Mouse (Mus musculus) forebrain, embryonic 16.5 days (tissue): ENCODE results near the gene Ttc16. TPM values are rescaled to one million over a fixed set of nuclear protein-coding genes. Genes with fewer than 3 reads are reported as not detected.
A peak's percentile ranks its signal among the peaks of the same experiment; 100 is the strongest.

Experiments
- ATAC-seq: fragments of 200-750 bp; cut with Nextera tagmentation; 2 replicates; pipeline ENCODE4 v1.8.0; 2017; ENCODE audit warnings: mild to moderate bottlenecking, moderate library complexity
- H3K27ac ChIP-seq: fragments of 300-500 bp; sonication (generic); 2 replicates; pipeline ENCODE4 v1.5.1; 2014; ENCODE audit warnings: low read length, control low read depth
- H3K27me3 ChIP-seq: fragments of 300-500 bp; sonication (generic); replicated peaks from 2 replicates; pipeline ENCODE4 v1.6.1; 2014; ENCODE audit warnings: low read length; ENCODE audit not compliant: control insufficient read depth, insufficient read depth
- H3K36me3 ChIP-seq: fragments of 300-500 bp; sonication (generic); 2 replicates; pipeline ENCODE4 v1.6.1; 2014; ENCODE audit not compliant: control insufficient read depth, insufficient read depth
- H3K4me1 ChIP-seq: fragments of 300-500 bp; sonication (generic); replicated peaks from 2 replicates; pipeline ENCODE4 v1.6.1; 2014; ENCODE audit warnings: low read length; ENCODE audit not compliant: control insufficient read depth, insufficient read depth
- H3K4me2 ChIP-seq: fragments of 300-500 bp; sonication (generic); 2 replicates; pipeline ENCODE4 v1.6.1; 2014; ENCODE audit warnings: mild to moderate bottlenecking, low read length, control low read depth
- H3K4me3 ChIP-seq: fragments of 300-500 bp; sonication (generic); replicated peaks from 2 replicates; pipeline ENCODE4 v1.5.1; 2014; ENCODE audit warnings: mild to moderate bottlenecking, low read length, control low read depth
- H3K9ac ChIP-seq: fragments of 300-500 bp; sonication (generic); replicated peaks from 2 replicates; pipeline ENCODE4 v1.6.1; 2014; ENCODE audit warnings: low read depth, low read length, control low read depth
- H3K9me3 ChIP-seq: fragments of 300-500 bp; sonication (generic); 2 replicates; pipeline ENCODE4 v1.6.1; 2016; ENCODE audit warnings: low read length; ENCODE audit not compliant: control insufficient read depth
- WGBS: fragments of 180-500 bp; shearing (Covaris S2); extraction: QIAGEN DNeasy Blood & Tissue Kit; methylation state at CpG from one replicate; pipeline ENCODE4 v1.1.7; 2014; 5-methylcytosine and 5-hydroxymethylcytosine counted together
- polyA plus RNA-seq: library from polyadenylated mRNA; unstranded; fragments of >200 nt; fragmentation: Nextera tagmentation; extraction: Ambion mirVana; gene quantifications from 2 replicates; pipeline ENCODE4 v1.2.1, GENCODE M21; 2015

Ttc16 gene
- polyA plus RNA-seq, 1 experiment from 2014 or later, result 0.62 TPM

DNA sequence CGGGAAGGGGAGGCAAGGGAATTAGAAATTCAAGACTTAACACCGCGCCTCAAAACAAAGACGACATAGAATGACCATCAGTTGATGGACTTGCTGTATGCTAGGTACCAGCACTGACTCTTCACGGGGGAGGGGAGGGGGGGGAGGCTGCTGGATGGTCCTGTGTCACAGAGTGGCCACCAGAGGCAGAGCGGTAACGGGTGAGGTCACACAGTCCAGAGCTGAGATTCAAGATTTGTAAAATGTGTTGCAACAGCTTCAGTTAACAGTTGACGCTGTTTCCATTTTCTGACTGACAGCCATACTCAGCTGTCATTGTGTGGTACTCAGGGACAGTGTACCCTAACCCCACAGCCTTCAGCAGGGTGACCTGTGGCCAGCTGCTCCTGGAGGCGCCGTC, 23.3 kb downstream of the Ttc16 start:
- peaks cover 8% of the 10 kb centered on the region for H3K4me1 ChIP-seq
- H3K4me2 ChIP-seq, result no peak overlapping the region
- H3K27me3 ChIP-seq, result no peaks in the 10 kb centered on the region
- no peak for ATAC-seq
- no peaks in the 10 kb centered on the region for H3K9me3 ChIP-seq
- H3K9ac ChIP-seq, result no peak overlapping the region
- WGBS, result 67% methylated on average over 10 of the region's 10 CpGs
- H3K27ac ChIP-seq, result no peak overlapping the region
- peaks cover 15% of the 10 kb centered on the region; the same call in 1 of the 2 replicates for H3K36me3 ChIP-seq
- no peak overlapping the region for H3K4me3 ChIP-seq

DNA sequence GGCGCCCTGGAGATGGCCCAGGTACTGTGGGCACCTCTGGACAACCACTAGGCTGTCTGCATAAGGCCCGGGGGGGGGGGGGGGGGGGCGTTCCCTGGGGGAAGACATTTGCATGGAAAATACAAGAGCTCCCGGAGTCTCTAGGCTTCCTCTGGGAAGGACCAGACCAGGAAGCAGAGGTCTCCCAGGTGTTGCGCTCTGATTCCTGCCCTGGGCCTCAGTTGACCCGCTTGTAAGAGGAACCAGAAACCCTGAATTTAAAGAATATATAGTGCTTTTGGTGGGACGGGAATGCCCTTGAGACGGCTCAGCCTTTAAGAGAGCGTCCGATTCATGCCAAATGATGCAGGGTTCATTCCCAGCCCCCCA, 23.8 kb downstream of the Ttc16 start:
- H3K4me1 ChIP-seq, result peaks cover 8% of the 10 kb centered on the region
- 0 out of 2 replicates have a peak overlapping the region, but pooled peaks have one; percentile 19 for H3K9ac ChIP-seq
- H3K9me3 ChIP-seq, result no peaks in the 10 kb centered on the region
- peak overlapping the region; percentile 48 for H3K4me2 ChIP-seq
- H3K4me3 ChIP-seq, result peak overlapping the region; percentile 18
- H3K27ac ChIP-seq, result no peak overlapping the region
- WGBS, result 24% methylated on average over 8 of the region's 10 CpGs
- H3K36me3 ChIP-seq, result peaks cover 18% of the 10 kb centered on the region; the same call in 1 of the 2 replicates
- no peaks in the 10 kb centered on the region for H3K27me3 ChIP-seq
- ATAC-seq, result no peak

DNA sequence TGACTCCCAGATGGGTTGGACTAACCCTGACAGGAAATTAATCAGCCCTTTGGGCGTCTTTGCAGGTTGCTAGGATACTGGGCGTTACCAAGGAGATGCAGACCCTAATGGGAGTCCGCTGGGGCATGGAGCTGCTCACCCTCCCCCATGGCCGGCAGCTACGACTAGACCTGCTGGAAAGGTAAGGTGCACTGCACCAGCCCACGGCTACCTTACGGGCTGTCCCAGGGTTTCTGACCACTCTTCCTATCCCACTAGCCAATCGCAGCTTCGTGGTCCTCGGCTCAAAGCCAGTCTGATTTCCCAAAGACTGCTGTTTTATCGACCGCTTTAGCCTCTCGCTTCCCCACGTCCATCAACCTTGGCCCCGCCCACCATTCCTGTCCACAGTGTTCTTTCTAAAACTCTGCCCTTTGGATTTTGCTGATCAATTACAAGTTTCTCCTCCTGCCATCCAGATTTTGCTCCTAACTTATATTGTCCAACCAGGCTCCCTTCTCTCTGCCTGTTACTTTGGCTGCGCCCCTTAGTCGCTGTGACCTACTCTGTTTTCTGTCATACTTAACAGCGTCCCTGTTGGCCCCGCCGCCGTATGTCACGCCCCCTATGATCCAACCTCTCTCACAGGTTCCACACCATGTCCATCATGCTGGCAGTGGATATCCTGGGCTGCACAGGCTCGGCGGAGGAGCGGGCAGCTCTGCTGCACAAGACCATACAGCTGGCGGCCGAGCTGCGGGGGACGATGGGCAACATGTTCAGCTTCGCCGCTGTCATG, 24.4 kb downstream of the Ttc16 start:
- 4% methylated on average over 31 of the region's 31 CpGs for WGBS
- H3K27me3 ChIP-seq, result no peaks in the 10 kb centered on the region
- peaks cover 8% of the 10 kb centered on the region for H3K4me1 ChIP-seq
- peak; percentile 71 for ATAC-seq
- H3K4me2 ChIP-seq, result peak overlapping the region; percentile 48
- no peaks in the 10 kb centered on the region for H3K9me3 ChIP-seq
- H3K4me3 ChIP-seq, result peak overlapping the region; percentile 18
- peak overlapping the region; percentile 30; the same call in 1 of the 2 replicates for H3K9ac ChIP-seq
- no peak overlapping the region; the same call in 1 of the 2 replicates for H3K27ac ChIP-seq
- peaks cover 18% of the 10 kb centered on the region; the same call in 1 of the 2 replicates for H3K36me3 ChIP-seq

DNA sequence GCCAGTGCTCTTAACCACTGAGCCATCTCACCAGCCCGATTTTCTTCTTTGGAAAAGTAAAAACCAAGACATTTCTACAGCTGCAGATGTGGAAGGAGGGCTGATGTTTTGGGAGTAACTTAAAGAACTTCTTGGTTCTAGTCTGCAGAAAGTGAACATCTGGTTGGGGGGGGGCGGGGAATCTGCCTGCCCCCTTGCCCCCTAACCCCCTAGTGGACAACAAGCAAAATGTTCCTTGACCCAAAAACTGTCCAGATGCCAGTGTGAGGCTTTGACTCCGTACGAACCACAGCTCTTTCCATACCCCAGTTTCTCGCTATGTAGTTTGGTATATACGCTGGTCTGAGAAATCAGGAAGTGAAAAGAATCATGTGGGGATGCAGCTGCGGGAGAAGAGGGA, 25.2 kb downstream of the Ttc16 start:
- Histone ChIP-seq H3K4me1 (peaks cover 8% of the 10 kb centered on the region), H3K27ac (no peak overlapping the region), H3K9ac (no peak overlapping the region), H3K27me3 (no peaks in the 10 kb centered on the region), H3K4me3 (no peak overlapping the region), H3K4me2 (no peak overlapping the region), H3K9me3 (no peaks in the 10 kb centered on the region), H3K36me3 (peaks cover 21% of the 10 kb centered on the region; the same call in 1 of the 2 replicates)
- 72% methylated on average over 7 of the region's 7 CpGs for WGBS
- ATAC-seq, result no peak

DNA sequence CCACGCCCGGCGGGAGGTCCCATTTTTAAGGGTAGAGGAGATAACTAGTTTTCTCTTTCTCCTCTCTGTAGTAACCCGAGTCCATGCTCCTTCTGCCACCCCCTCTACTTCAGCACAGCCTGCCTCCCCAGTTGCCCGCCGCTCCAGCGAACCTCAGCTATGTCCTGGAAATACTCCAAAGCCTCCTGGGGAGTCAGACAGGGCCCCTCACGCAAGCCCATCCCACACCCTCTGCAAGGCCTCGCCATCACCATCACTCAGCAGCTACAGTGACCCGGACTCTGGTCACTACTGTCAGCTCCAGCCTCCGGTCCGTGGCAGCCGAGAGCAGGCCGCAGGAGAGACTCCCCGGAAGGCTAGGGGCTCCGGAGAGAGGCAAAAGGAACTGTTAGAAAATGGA, 26.4 kb downstream of the Ttc16 start:
- WGBS, result 89% methylated on average over 16 of the region's 16 CpGs
- Histone ChIP-seq H3K36me3 (peaks cover 15% of the 10 kb centered on the region; the same call in 1 of the 2 replicates), H3K27ac (no peak overlapping the region), H3K4me1 (peaks cover 8% of the 10 kb centered on the region), H3K9me3 (no peaks in the 10 kb centered on the region), H3K9ac (no peak overlapping the region), H3K4me3 (no peak overlapping the region), H3K27me3 (no peaks in the 10 kb centered on the region), H3K4me2 (no peak overlapping the region)
- ATAC-seq, result no peak

DNA sequence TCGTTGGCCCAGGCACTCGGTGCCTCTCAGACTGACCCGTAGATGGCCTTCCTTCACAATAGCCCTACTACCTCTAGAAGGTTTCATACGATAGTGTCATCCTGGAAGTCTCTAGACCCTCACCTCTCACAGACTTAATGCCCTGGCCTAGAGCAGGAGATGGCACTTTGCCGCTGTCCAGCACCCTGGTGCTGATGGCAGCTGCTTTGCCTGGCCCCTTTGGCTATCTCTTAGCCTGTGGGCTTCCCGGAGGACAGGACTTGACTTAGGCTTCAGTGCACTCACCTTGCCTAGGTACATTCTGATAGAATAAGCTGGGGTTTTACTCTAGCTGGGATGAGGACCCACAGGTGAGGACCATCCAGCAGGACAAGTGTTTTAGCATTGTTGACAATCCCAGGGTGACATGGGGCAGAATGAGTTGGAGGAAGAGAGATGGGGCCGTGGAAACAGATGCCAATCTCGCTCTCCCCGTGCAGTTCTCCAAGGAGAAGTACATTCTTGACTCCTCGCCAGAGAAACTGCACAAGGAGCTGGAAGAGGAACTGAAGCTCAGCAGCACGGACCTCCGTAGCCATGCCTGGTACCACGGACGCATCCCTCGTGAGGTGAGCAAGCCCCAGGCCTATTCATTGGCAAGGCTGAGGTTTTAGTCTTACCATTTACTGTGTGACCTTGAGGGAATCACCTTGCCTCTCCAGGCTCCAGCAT, 31.0 kb downstream of the Ttc16 start:
- Histone ChIP-seq H3K9ac (no peak overlapping the region), H3K4me1 (peaks cover 22% of the 10 kb centered on the region), H3K4me2 (no peak overlapping the region), H3K36me3 (peaks cover 8% of the 10 kb centered on the region; the same call in 1 of the 2 replicates), H3K4me3 (no peak overlapping the region), H3K9me3 (no peaks in the 10 kb centered on the region), H3K27ac (no peak overlapping the region), H3K27me3 (no peaks in the 10 kb centered on the region)
- no peak for ATAC-seq
- 77% methylated on average over 15 of the region's 15 CpGs for WGBS

DNA sequence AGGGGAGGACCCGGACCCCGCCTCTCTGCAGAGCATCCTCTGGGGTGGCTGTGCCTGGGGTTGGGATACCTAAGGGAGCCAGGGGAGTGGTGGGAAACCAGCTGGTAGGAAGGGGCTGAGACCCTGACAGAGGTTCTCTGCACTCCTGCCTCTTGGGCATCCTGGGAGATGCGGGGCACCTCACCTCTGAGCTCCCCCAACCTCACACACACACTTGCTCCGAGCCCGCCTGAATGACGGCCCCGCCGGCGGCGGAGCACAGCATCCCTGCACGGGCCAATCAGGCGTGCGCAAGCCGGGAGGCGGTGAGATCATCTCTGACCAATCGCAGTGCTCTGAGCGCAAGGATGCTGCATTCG, 33.3 kb downstream of the Ttc16 start:
- H3K27ac ChIP-seq, result peak overlapping the region; percentile 86
- peaks cover 22% of the 10 kb centered on the region for H3K4me1 ChIP-seq
- peak overlapping the region; percentile 87 for H3K9ac ChIP-seq
- H3K4me2 ChIP-seq, result peak overlapping the region; percentile 85
- ATAC-seq, result peak; percentile 95
- H3K9me3 ChIP-seq, result no peaks in the 10 kb centered on the region
- H3K27me3 ChIP-seq, result no peaks in the 10 kb centered on the region
- peak overlapping the region; percentile 84 for H3K4me3 ChIP-seq
- WGBS, result 4% methylated on average over 17 of the region's 18 CpGs
- H3K36me3 ChIP-seq, result peaks cover 6% of the 10 kb centered on the region; the same call in 1 of the 2 replicates

DNA sequence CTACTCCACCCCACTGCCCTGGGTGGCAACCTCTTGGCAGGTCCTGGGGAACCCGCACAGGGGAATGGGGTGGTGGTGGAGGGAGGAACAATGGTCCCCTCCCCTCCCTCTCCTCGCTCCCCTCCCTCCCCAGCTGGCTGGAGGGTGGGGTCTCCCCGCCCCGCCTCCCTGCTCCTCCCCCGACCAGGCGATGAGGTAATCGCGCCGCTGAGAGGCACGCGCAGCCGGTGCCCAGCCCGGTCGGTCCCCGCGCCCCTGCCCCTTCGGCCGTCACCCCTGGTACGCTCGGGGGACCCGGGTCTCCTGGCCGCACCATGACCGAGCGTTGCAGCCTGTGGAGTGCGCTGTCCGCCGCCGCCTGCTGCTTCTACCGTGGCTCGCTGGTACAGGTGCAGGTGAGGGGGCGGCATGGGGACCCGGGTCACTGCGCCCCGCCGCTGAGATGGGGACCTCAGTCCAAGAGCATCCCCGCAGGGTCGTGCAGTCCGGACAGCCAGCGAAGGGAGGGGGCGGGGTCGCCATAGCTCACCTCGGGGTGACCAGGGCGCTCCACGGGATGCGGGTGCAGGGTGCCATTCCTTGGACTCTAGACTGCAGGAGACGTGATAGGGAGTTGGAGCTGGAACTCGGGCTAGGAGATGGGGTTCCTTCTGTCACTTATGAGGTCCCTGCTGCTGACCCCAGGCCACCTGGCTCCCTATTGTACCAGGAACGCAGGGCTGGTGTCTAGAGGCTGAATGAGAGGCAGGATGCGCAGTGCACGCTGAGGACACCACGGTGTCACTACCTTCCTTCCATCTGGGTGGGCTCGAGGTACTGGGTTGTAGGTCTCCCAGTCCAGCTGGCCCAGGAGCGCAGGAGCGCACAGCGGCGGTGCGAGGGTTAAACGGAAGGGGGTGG, 33.9 kb downstream of the Ttc16 start:
- no peaks in the 10 kb centered on the region for H3K9me3 ChIP-seq
- H3K27ac ChIP-seq, result peak overlapping the region; percentile 86
- H3K4me3 ChIP-seq, result peak overlapping the region; percentile 84
- H3K36me3 ChIP-seq, result peaks cover 3% of the 10 kb centered on the region; the same call in 1 of the 2 replicates
- WGBS, result under 1% methylated on average over 50 of the region's 58 CpGs
- peak overlapping the region; percentile 87 for H3K9ac ChIP-seq
- H3K27me3 ChIP-seq, result no peaks in the 10 kb centered on the region
- peak overlapping the region; percentile 85 for H3K4me2 ChIP-seq
- H3K4me1 ChIP-seq, result peaks cover 22% of the 10 kb centered on the region
- ATAC-seq, result peak; percentile 56
